Mouse (Mus musculus): ENCODE measurements around the gene Cst6. TPM values are rescaled to one million over a fixed set of nuclear protein-coding genes. Genes with fewer than 3 reads are reported as not detected.

Gene Cst6
- total RNA-seq, 2 experiments from 2014 or later = 25.7 to 27.4 TPM

DNA sequence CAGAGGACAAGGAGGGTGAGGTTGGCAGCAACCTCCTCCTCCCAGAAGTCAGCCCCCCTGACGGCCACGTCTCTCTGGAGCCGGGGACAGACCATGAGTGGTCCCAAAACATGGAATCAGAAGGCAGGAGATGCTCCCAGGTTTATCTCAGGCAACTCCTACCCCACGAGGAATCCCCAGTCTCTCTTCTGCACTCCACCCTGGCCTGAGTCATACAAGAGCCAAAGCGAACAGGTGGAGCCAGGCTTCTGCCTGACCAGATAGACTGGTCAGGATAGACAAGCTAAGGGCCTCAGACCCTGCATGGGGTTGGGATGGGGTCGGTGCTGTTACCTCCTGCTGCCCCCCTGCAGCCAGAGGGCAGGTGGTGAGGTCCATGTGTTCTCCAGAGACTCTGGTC lies 1.3 kb downstream of the Cst6 start:
- intact Hi-C loops (cut with DNase I) = loop anchor here (2.0 to 10.0 kb wide), 2 partner anchors 45 to 153 kb away; no protein-coding TSS in a partner anchor
- no peak overlapping the region for H3K4me3 ChIP-seq
- no peak for DNase-seq (ENCODE audit: extremely low spot score in 1 of 2, low spot score in 2 of 2)
- TF ChIP-seq CTCF (IDR thresholded peaks at IDR 0.05) = no peak
- no peak overlapping the region for H3K27ac ChIP-seq

- intact Hi-C loops (cut with DNase I) = loop anchor here (10.0 kb wide), 1 partner anchor 151 kb away; no protein-coding TSS in a partner anchor
- TF ChIP-seq CTCF (IDR thresholded peaks at IDR 0.05) = no peak
- H3K27ac ChIP-seq = no peak overlapping the region
- H3K4me3 ChIP-seq = no peak overlapping the region
- no peak for DNase-seq (ENCODE audit: extremely low spot score in 1 of 2, low spot score in 2 of 2)
These were observed 3.9 kb downstream of the Cst6 start for GRCm38 (mm10) chr19:5345297-5346131.

DNA sequence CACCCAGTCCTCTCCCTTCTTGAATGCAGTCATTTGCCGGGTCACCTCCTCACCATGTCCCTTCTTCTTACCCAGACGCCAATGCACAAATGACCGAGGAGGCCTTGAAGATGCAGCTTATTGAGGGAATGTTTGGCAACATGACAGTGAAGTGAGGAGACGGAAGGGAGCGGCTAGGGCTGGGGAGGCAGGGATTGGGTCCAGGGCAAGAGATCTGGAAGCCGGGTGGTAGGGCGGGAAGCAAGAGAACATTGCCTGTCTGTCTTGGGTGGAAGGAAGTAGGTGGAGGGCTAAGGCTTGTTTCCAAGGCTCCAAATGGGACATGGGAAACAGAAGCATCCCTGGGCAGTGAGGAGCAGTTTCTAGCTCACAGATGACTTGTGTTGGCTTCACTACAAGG lies 8.0 kb downstream of the Cst6 start:
- intact Hi-C loops (cut with DNase I) = loop anchor here (10.0 kb wide), 1 partner anchor 147 kb away; no protein-coding TSS in a partner anchor
- no peak for TF ChIP-seq CTCF (IDR thresholded peaks at IDR 0.05)

GRCm38 (mm10) chr19:5337975-5338374 lies 11.4 kb downstream of the Cst6 start:
- DNase-seq (ENCODE audit: extremely low spot score in 1 of 2, low spot score in 2 of 2) = peak; percentile 73 to 78
- peak; percentile 96 for TF ChIP-seq CTCF (IDR thresholded peaks at IDR 0.05)
- Histone ChIP-seq H3K27ac (no peak overlapping the region), H3K4me3 (no peak overlapping the region)
- intact Hi-C loops (cut with DNase I) = no loop called here

More for the DNA sequence above, 8.0 kb downstream of the Cst6 start:
- no peak for DNase-seq (ENCODE audit: extremely low spot score in 1 of 2, low spot score in 2 of 2)
- Histone ChIP-seq H3K27ac (no peak overlapping the region), H3K4me3 (no peak overlapping the region)

DNA sequence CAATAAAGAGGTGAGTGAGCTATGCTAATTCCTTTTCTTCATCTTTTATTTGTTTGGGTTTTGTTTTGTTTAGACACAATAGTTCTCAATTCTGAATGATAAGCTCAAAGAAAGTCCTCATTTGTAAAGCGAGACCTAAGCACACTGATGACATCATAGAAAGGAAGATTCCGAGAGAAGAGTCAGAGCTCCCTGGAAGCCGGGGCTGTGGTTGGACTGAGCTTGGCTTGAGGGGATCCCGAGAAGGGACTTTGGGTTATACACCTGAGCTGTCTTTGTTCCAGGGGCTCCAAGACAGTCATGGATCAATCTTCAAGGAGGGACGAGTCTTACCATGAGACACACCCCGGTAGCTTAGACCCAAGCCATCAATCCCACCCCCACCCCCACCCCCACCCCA lies 13.9 kb downstream of the Cst6 start, which contains the start of gene Catsper1:
Catsper1 (plus strand) TSS at position 301 of the 400 bp plus-strand sequence.
- DNase-seq (ENCODE audit: extremely low spot score in 1 of 2, low spot score in 2 of 2) = no peak
- Histone ChIP-seq H3K4me3 (no peak within 1 kb of the TSS), H3K27ac (no peak within 1 kb of the TSS)
- TF ChIP-seq CTCF (IDR thresholded peaks at IDR 0.05) = no peak
- intact Hi-C loops (cut with DNase I) = no loop called here

DNA sequence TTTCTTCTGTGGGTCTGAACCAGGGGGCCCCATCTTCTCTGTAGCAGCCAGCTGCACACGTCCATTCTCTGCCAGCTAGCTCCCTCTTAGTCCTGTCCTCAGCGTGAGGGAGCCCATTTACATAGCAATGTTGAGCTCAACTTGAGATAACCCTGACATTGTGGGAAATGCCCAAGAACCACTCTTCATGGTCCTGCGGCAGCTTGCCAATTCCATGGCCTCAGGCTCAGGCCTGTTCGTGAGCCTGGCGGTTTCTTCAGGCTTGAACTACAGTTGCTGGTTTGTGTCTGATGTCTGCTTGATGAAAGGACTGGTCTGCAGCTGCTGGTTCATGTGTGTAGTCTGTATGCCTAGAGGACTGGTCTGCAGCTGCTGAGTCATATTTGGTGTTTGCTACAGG lies 14.6 kb downstream of the Cst6 start:
- DNase-seq (ENCODE audit: extremely low spot score in 1 of 2, low spot score in 2 of 2) = no peak
- H3K4me3 ChIP-seq = no peak overlapping the region
- intact Hi-C loops (cut with DNase I) = no loop called here
- no peak for TF ChIP-seq CTCF (IDR thresholded peaks at IDR 0.05)
- H3K27ac ChIP-seq = no peak overlapping the region

GRCm38 (mm10) chr19:5327970-5328369 lies 21.4 kb downstream of the Cst6 start:
- intact Hi-C loops (cut with DNase I) = no loop called here
- Histone ChIP-seq H3K27ac (no peak overlapping the region), H3K4me3 (no peak overlapping the region)
- DNase-seq (ENCODE audit: extremely low spot score in 1 of 2, low spot score in 2 of 2) = no peak
- TF ChIP-seq CTCF (IDR thresholded peaks at IDR 0.05) = no peak

- Histone ChIP-seq H3K27ac (no peak overlapping the region), H3K4me3 (no peak overlapping the region)
- no peak for DNase-seq (ENCODE audit: extremely low spot score in 1 of 2, low spot score in 2 of 2)
- TF ChIP-seq CTCF (IDR thresholded peaks at IDR 0.05) = no peak
- intact Hi-C loops (cut with DNase I) = no loop called here
These were observed 25.6 kb downstream of the Cst6 start for GRCm38 (mm10) chr19:5323801-5324200.

- H3K27ac ChIP-seq = no peak overlapping the region
- no peak for TF ChIP-seq CTCF (IDR thresholded peaks at IDR 0.05)
- no peak overlapping the region for H3K4me3 ChIP-seq
- intact Hi-C loops (cut with DNase I) = no loop called here
- DNase-seq (ENCODE audit: extremely low spot score in 1 of 2, low spot score in 2 of 2) = no peak
These were observed 36.2 kb downstream of the Cst6 start for GRCm38 (mm10) chr19:5313189-5313588.

- no peak for TF ChIP-seq CTCF (IDR thresholded peaks at IDR 0.05)
- intact Hi-C loops (cut with DNase I) = no loop called here
- no peak overlapping the region for H3K27ac ChIP-seq
- H3K4me3 ChIP-seq = no peak overlapping the region
- DNase-seq (ENCODE audit: extremely low spot score in 1 of 2, low spot score in 2 of 2) = no peak
These were observed 40.3 kb downstream of the Cst6 start for GRCm38 (mm10) chr19:5309025-5309424.

- intact Hi-C loops (cut with DNase I) = no loop called here
- TF ChIP-seq CTCF (IDR thresholded peaks at IDR 0.05) = no peak
- Histone ChIP-seq H3K4me3 (no peak overlapping the region), H3K27ac (no peak overlapping the region)
- DNase-seq (ENCODE audit: extremely low spot score in 1 of 2, low spot score in 2 of 2) = no peak
These were observed 42.2 kb downstream of the Cst6 start for GRCm38 (mm10) chr19:5306968-5307734.

- TF ChIP-seq CTCF (IDR thresholded peaks at IDR 0.05) = peak; percentile 31
- Histone ChIP-seq H3K4me3 (no peak overlapping the region), H3K27ac (no peak overlapping the region)
- no peak for DNase-seq (ENCODE audit: extremely low spot score in 1 of 2, low spot score in 2 of 2)
- intact Hi-C loops (cut with DNase I) = no loop called here
These were observed 43.1 kb downstream of the Cst6 start for GRCm38 (mm10) chr19:5306279-5306678.

Measured in left cerebral cortex, adult 2 months (tissue).